Mouse (Mus musculus) midbrain, embryonic 13.5 days (tissue): Measurements from ENCODE around the gene Gm6588. TPM values are rescaled to one million over a fixed set of nuclear protein-coding genes. Genes with fewer than 3 reads are reported as not detected.
A peak's percentile ranks its signal among the peaks of the same experiment; 100 is the strongest.

Experiments used
- ATAC-seq: fragments of 200-750 bp; cut with Nextera tagmentation; 2 replicates; pipeline ENCODE4 v1.8.0; 2017; ENCODE audit warnings: mild to moderate bottlenecking, moderate TSS enrichment, moderate library complexity
- H3K27ac ChIP-seq: fragments of 300-500 bp; sonication (generic); 2 replicates; pipeline ENCODE4 v1.5.1; 2015; ENCODE audit warnings: inconsistent platforms, mild to moderate bottlenecking, moderate library complexity
- H3K27me3 ChIP-seq: fragments of 300-500 bp; sonication (generic); 2 replicates; pipeline ENCODE4 v1.6.1; 2015; ENCODE audit warnings: mild to moderate bottlenecking, inconsistent platforms
- H3K36me3 ChIP-seq: fragments of 300-500 bp; sonication (generic); 2 replicates; pipeline ENCODE4 v1.6.1; 2015; ENCODE audit warnings: mild to moderate bottlenecking, inconsistent platforms
- H3K4me1 ChIP-seq: fragments of 300-500 bp; sonication (generic); replicated peaks from 2 replicates; pipeline ENCODE4 v1.6.1; 2015; ENCODE audit warnings: inconsistent platforms
- H3K4me2 ChIP-seq: fragments of 300-500 bp; sonication (generic); replicated peaks from 2 replicates; pipeline ENCODE4 v1.6.1; 2015; ENCODE audit warnings: moderate library complexity, mild to moderate bottlenecking, inconsistent platforms
- H3K4me3 ChIP-seq: fragments of 300-500 bp; sonication (generic); replicated peaks from 2 replicates; pipeline ENCODE4 v1.5.1; 2015; ENCODE audit warnings: mild to moderate bottlenecking, inconsistent platforms
- H3K9ac ChIP-seq: fragments of 300-500 bp; sonication (generic); replicated peaks from 2 replicates; pipeline ENCODE4 v1.6.1; 2015; ENCODE audit warnings: mild to moderate bottlenecking, inconsistent platforms
- H3K9me3 ChIP-seq: fragments of 300-500 bp; sonication (generic); 2 replicates; pipeline ENCODE4 v1.6.1; 2016; ENCODE audit warnings: mild to moderate bottlenecking, inconsistent platforms
- WGBS: fragments of 180-500 bp; shearing (Covaris S2); methylation state at CpG from one replicate; pipeline ENCODE4 v1.1.7; 2015; 5-methylcytosine and 5-hydroxymethylcytosine counted together
- polyA plus RNA-seq: library from polyadenylated mRNA; unstranded; fragments of >200 nt; fragmentation: Nextera tagmentation; extraction: Ambion mirVana; gene quantifications from 2 replicates; pipeline ENCODE4 v1.2.1, GENCODE M21; 2015

Gm6588 gene
- polyA plus RNA-seq, 1 experiment from 2014 or later = 1.5 TPM

GRCm38 (mm10) chr5:112428944-112429343, 20.3 kb upstream of the Gm6588 start:
- Histone ChIP-seq H3K27me3 (peaks cover 59% of the 10 kb centered on the region), H3K27ac (0 out of 2 replicates have a peak overlapping the region, but pooled peaks have one; percentile 49), H3K4me2 (peak overlapping the region; percentile 36), H3K36me3 (peaks cover 6% of the 10 kb centered on the region), H3K4me1 (peaks cover 26% of the 10 kb centered on the region), H3K4me3 (no peak overlapping the region; the same call in 1 of the 2 replicates), H3K9ac (no peak overlapping the region), H3K9me3 (no peaks in the 10 kb centered on the region)
- ATAC-seq = peak; percentile 19; the same call in 1 of the 2 replicates
- WGBS = 9% methylated on average over 19 of the region's 19 CpGs

- Histone ChIP-seq H3K4me2 (no peak overlapping the region), H3K9ac (0 out of 2 replicates have a peak overlapping the region, but pooled peaks have one; percentile 1), H3K4me1 (peaks cover 22% of the 10 kb centered on the region), H3K4me3 (no peak overlapping the region), H3K27ac (no peak overlapping the region), H3K27me3 (peaks cover 43% of the 10 kb centered on the region), H3K9me3 (no peaks in the 10 kb centered on the region), H3K36me3 (peaks cover 15% of the 10 kb centered on the region)
- no peak for ATAC-seq
- 17% methylated on average over 14 of the region's 14 CpGs for WGBS
Observed at GRCm38 (mm10) chr5:112431120-112431775, 18.0 kb upstream of the Gm6588 start.

- Histone ChIP-seq H3K27ac (no peak overlapping the region), H3K9me3 (no peaks in the 10 kb centered on the region), H3K4me1 (peaks cover 22% of the 10 kb centered on the region), H3K36me3 (peaks cover 17% of the 10 kb centered on the region), H3K4me2 (no peak overlapping the region), H3K4me3 (no peak overlapping the region), H3K27me3 (peaks cover 37% of the 10 kb centered on the region), H3K9ac (0 out of 2 replicates have a peak overlapping the region, but pooled peaks have one; percentile 1)
- WGBS = 45% methylated on average over 5 of the region's 5 CpGs
- no peak for ATAC-seq
Observed at GRCm38 (mm10) chr5:112432033-112432432, 17.2 kb upstream of the Gm6588 start.

GRCm38 (mm10) chr5:112433004-112433403, 16.2 kb upstream of the Gm6588 start:
- H3K27ac ChIP-seq = no peak overlapping the region
- H3K9me3 ChIP-seq = no peaks in the 10 kb centered on the region
- 0 out of 2 replicates have a peak overlapping the region, but pooled peaks have one; percentile 4 for H3K9ac ChIP-seq
- peaks cover 17% of the 10 kb centered on the region for H3K36me3 ChIP-seq
- ATAC-seq = peak; percentile 46
- H3K4me3 ChIP-seq = no peak overlapping the region
- 1% methylated on average over 8 of the region's 8 CpGs for WGBS
- H3K4me2 ChIP-seq = no peak overlapping the region
- peaks cover 22% of the 10 kb centered on the region for H3K4me1 ChIP-seq
- H3K27me3 ChIP-seq = peaks cover 33% of the 10 kb centered on the region

GRCm38 (mm10) chr5:112438535-112438934, 10.7 kb upstream of the Gm6588 start:
- ATAC-seq = no peak

GRCm38 (mm10) chr5:112453088-112453487, 3.9 kb downstream of the Gm6588 start:
- Histone ChIP-seq H3K27me3 (0 out of 2 replicates have a peak, but pooled peaks cover 7% of the 10 kb centered on the region), H3K4me2 (no peak overlapping the region), H3K9me3 (no peaks in the 10 kb centered on the region), H3K36me3 (peaks cover 34% of the 10 kb centered on the region), H3K4me1 (no peaks in the 10 kb centered on the region), H3K4me3 (no peak overlapping the region), H3K9ac (no peak overlapping the region), H3K27ac (no peak overlapping the region)
- no peak for ATAC-seq
- WGBS = 86% methylated on average over 9 of the region's 9 CpGs

More at GRCm38 (mm10) chr5:112438535-112438934, 10.7 kb upstream of the Gm6588 start:
- 61% methylated on average over 10 of the region's 10 CpGs for WGBS
- Histone ChIP-seq H3K27me3 (no peaks in the 10 kb centered on the region), H3K9ac (no peak overlapping the region), H3K27ac (no peak overlapping the region), H3K36me3 (peaks cover 20% of the 10 kb centered on the region; the same call in 1 of the 2 replicates), H3K9me3 (no peaks in the 10 kb centered on the region), H3K4me1 (peaks cover 1% of the 10 kb centered on the region), H3K4me3 (no peak overlapping the region), H3K4me2 (no peak overlapping the region)

GRCm38 (mm10) chr5:112454966-112455555, 5.8 kb downstream of the Gm6588 start:
- H3K4me3 ChIP-seq = no peak overlapping the region
- ATAC-seq = no peak

GRCm38 (mm10) chr5:112459903-112460302, 10.7 kb downstream of the Gm6588 start:
- ATAC-seq = no peak
- Histone ChIP-seq H3K4me2 (no peak overlapping the region), H3K9ac (no peak overlapping the region), H3K27ac (no peak overlapping the region), H3K36me3 (peaks cover 37% of the 10 kb centered on the region), H3K27me3 (0 out of 2 replicates have a peak, but pooled peaks cover 6% of the 10 kb centered on the region), H3K4me1 (peaks cover 16% of the 10 kb centered on the region), H3K9me3 (no peaks in the 10 kb centered on the region), H3K4me3 (no peak overlapping the region)
- WGBS = 70% methylated on average over 3 of the region's 3 CpGs

More at GRCm38 (mm10) chr5:112454966-112455555, 5.8 kb downstream of the Gm6588 start:
- H3K9ac ChIP-seq = no peak overlapping the region
- peaks cover 27% of the 10 kb centered on the region for H3K36me3 ChIP-seq
- 60% methylated on average over 12 of the region's 12 CpGs for WGBS
- H3K27me3 ChIP-seq = 0 out of 2 replicates have a peak, but pooled peaks cover 7% of the 10 kb centered on the region
- H3K4me2 ChIP-seq = no peak overlapping the region
- H3K9me3 ChIP-seq = no peaks in the 10 kb centered on the region
- H3K27ac ChIP-seq = no peak overlapping the region
- H3K4me1 ChIP-seq = peaks cover 8% of the 10 kb centered on the region

GRCm38 (mm10) chr5:112466331-112466730, 17.1 kb downstream of the Gm6588 start:
- Histone ChIP-seq H3K4me2 (no peak overlapping the region), H3K27ac (peak overlapping the region; percentile 45; the same call in 1 of the 2 replicates), H3K36me3 (peaks cover 26% of the 10 kb centered on the region), H3K9me3 (no peaks in the 10 kb centered on the region), H3K4me3 (no peak overlapping the region), H3K9ac (no peak overlapping the region), H3K4me1 (peaks cover 14% of the 10 kb centered on the region), H3K27me3 (0 out of 2 replicates have a peak, but pooled peaks cover 3% of the 10 kb centered on the region)
- 56% methylated on average over 6 of the region's 6 CpGs for WGBS
- ATAC-seq = no peak

GRCm38 (mm10) chr5:112468986-112469581, 19.9 kb downstream of the Gm6588 start:
- H3K4me1 ChIP-seq = peaks cover 25% of the 10 kb centered on the region
- H3K9me3 ChIP-seq = no peaks in the 10 kb centered on the region
- H3K9ac ChIP-seq = no peak overlapping the region
- 77% methylated on average over 4 of the region's 4 CpGs for WGBS
- H3K27me3 ChIP-seq = no peaks in the 10 kb centered on the region
- no peak overlapping the region for H3K4me3 ChIP-seq
- H3K36me3 ChIP-seq = peaks cover 32% of the 10 kb centered on the region
- no peak for ATAC-seq
- H3K4me2 ChIP-seq = no peak overlapping the region
- H3K27ac ChIP-seq = no peak overlapping the region

GRCm38 (mm10) chr5:112470144-112470543, 20.9 kb downstream of the Gm6588 start:
- 71% methylated on average over 6 of the region's 6 CpGs for WGBS
- no peak overlapping the region for H3K4me3 ChIP-seq
- H3K27ac ChIP-seq = no peak overlapping the region
- no peak overlapping the region for H3K4me2 ChIP-seq
- H3K27me3 ChIP-seq = no peaks in the 10 kb centered on the region
- no peak overlapping the region for H3K9ac ChIP-seq
- no peaks in the 10 kb centered on the region for H3K9me3 ChIP-seq
- peaks cover 27% of the 10 kb centered on the region for H3K36me3 ChIP-seq
- ATAC-seq = no peak
- peaks cover 26% of the 10 kb centered on the region for H3K4me1 ChIP-seq

GRCm38 (mm10) chr5:112473453-112473852, 24.2 kb downstream of the Gm6588 start:
- H3K36me3 ChIP-seq = peaks cover 21% of the 10 kb centered on the region
- no peak overlapping the region for H3K4me2 ChIP-seq
- H3K4me1 ChIP-seq = peaks cover 23% of the 10 kb centered on the region
- H3K27me3 ChIP-seq = no peaks in the 10 kb centered on the region
- 47% methylated on average over 6 of the region's 6 CpGs for WGBS
- no peak overlapping the region for H3K27ac ChIP-seq
- no peak overlapping the region for H3K9ac ChIP-seq
- H3K4me3 ChIP-seq = no peak overlapping the region
- no peak for ATAC-seq
- no peaks in the 10 kb centered on the region for H3K9me3 ChIP-seq
